Mouse (Mus musculus): Measurements from ENCODE around the gene Clrn3.

GRCm38 (mm10) chr7:135529068-135529467 is 614 bp upstream of the Clrn3 start:
- no peak for TF ChIP-seq CHD1 (IDR thresholded peaks at IDR 0.05; ENCODE audit: low read depth, low read length)
- no peak for TF ChIP-seq ZC3H11A (IDR thresholded peaks at IDR 0.05; ENCODE audit: low read depth, low read length)
- no peak for TF ChIP-seq ETS1 (IDR thresholded peaks at IDR 0.05; ENCODE audit: low read depth, low read length)
- TF ChIP-seq POLR2A (IDR thresholded peaks at IDR 0.05; ENCODE audit: control insufficient read depth in 1 of 2, insufficient read depth in 1 of 2, low read depth in 1 of 2, low read length in 2 of 2, poor library complexity in 1 of 2), result no peak
- TF ChIP-seq SIN3A (IDR thresholded peaks at IDR 0.05; ENCODE audit: low read length), result no peak
- no peak for TF ChIP-seq MAFK (IDR thresholded peaks at IDR 0.05; ENCODE audit: borderline replicate concordance, low read depth, low read length)
- no peak for TF ChIP-seq CTCF (IDR thresholded peaks at IDR 0.05 in 2 of 3, conservative IDR thresholded peaks at IDR 0.05 in 1 of 3; ENCODE audit: control insufficient read depth in 1 of 3, insufficient read depth in 1 of 3, low read depth in 2 of 3, low read length in 3 of 3, poor library complexity in 1 of 3, severe bottlenecking in 1 of 3)
- TF ChIP-seq NELFE (IDR thresholded peaks at IDR 0.05; ENCODE audit: low read depth, low read length), result no peak
- no peak for TF ChIP-seq MAZ (IDR thresholded peaks at IDR 0.05; ENCODE audit: low read depth, low read length)
- TF ChIP-seq EP300 (IDR thresholded peaks at IDR 0.05; ENCODE audit: low read depth in 1 of 2, low read length in 2 of 2), result no peak

Data from MEL (cell line).